Mouse (Mus musculus) c-Kit-positive CD71-positive TER-119-negative erythroid progenitor cells, embryonic 14.5 days (primary cell): ENCODE measurements around the gene Dock9.
"Not testable (repeated sequence)": the region's sequence is repeated elsewhere in the genome, so short reads cannot be mapped to it uniquely, and the experiment has no call there.

Experiments
- DNase-seq: peaks from one replicate; pipeline ENCODE4 v3.0.0-alpha.2; 2013; ENCODE audit warnings: low read depth

Dock9 gene

DNA sequence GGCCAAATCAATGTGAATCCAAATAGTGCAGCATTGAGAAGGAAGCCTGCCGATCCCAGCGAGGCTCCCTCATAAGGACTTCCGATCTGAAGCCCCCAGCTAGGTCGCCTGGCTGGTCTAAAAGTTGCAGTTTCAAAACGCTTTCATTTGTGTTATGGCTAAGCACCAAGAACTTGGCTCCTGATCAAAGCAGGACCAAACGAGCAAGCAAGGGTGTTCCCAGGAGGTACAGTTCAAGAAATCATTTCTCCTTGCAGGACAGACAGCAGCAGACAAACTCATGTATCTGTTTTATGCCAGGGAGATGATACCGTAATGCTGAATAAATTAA is 99.1 kb downstream of the Dock9 start:
- no peak for DNase-seq

- no peak for DNase-seq
Measured at GRCm38 (mm10) chr14:121697709-121698619, 99.7 kb downstream of the Dock9 start.

GRCm38 (mm10) chr14:121697143-121697680 is 100.4 kb downstream of the Dock9 start:
- DNase-seq: no peak

GRCm38 (mm10) chr14:121696429-121697118 is 101.1 kb downstream of the Dock9 start:
- DNase-seq: no peak

DNA sequence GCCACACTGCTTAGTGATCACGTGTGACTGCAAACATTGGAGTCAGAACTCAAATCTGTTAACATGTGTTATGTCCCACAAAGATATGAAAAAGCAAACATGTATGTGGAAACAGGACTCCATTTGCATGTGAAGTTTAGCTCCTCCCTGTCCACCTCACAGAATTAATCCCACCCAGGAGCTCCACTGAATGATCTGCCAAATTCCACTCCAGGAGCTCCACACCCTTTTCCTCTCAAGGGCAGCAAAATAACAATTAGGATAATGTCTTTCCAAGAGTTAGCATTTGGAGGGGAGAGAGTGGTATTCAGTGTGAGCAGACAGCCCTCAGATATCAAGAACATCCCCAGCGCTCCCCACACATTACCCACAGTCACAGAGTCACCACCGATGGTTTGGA is 102.9 kb downstream of the Dock9 start:
- DNase-seq: no peak

DNA sequence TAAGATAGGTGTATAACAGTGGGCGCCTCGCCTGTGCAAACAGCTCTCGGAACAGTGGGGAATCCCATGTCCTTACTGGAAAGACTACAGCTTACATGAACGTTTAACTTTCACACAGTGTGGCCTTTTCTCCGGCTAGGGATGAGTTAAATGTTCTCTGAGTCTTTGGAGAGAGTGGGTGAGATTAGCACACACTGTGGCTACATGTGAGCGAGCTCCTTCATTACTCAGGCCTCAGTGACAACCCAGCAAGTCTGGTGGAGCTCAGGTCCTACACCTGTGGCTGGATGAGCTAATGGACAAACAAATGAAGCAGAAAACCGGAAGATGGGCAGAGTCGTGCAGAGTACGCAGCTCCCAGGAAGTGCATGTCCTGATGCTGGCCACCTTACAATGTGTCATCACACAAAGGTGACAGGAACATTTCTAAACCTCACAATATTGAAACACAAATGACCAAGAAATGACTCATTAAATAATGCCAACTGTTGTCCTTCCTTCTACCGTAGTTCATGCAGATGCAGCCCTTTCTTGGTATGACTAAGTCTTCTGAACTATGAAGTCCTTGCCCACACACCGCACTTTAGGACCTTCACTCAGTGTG is 103.5 kb downstream of the Dock9 start:
- no peak for DNase-seq

GRCm38 (mm10) chr14:121689649-121690048 is 108.0 kb downstream of the Dock9 start:
- DNase-seq: not testable (repeated sequence)

DNA sequence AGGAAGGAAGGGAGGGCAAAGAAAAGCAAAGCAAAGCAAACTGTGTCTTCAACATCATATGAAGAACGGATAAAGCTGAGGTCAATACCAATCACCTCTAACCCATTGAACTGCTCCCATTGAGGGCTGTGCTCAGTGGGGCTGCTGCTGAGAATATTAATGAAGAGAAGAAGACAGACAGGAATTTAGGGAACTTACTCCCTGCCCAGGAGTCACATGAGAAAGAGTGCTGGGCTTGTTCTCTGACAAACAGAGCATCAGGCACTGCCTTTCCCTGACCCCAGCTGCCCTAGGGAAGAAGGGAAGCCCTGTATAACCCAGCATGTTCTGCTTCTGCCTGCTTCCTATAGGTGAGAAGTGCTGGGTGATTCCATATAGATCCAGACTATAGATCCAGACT is 109.5 kb downstream of the Dock9 start:
- no peak for DNase-seq

- no peak for DNase-seq
Measured at GRCm38 (mm10) chr14:121687274-121687673, 110.4 kb downstream of the Dock9 start.

GRCm38 (mm10) chr14:121678913-121679312 is 118.7 kb downstream of the Dock9 start:
- DNase-seq: no peak

GRCm38 (mm10) chr14:121678445-121678844 is 119.2 kb downstream of the Dock9 start:
- DNase-seq: no peak

DNA sequence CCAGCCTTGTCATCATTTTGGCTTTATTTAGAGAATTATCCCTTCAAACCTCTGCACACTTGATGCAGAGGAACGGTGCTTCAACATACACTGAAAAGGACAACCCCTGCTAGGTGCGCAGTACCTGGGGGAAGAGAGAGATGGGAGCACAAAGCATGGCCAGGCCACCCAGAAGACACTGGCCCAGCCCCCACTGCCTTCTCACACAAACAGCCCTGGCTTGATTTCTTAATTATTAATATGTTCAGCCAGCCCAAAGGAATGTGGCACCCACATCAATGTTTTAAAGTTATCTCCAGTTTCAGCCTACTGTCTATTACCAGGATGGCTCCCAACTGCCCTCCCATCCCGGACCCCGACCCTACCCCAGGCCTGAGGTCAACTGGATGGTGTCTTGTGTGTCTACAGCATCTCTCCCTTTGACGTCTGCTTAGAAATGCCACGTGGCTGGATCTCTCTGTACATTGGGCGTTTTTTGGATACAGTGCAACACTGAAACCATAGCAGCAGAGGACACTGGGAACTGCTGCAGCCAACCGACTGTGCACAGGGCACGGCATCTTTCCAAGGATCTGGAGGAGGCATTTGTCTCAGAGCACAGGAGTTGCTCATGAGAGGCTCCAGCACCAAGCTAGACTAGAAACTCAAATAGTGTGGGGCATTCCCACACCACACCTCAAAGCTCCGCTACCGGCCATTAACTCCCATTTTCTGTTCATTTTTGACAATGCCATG is 120.9 kb downstream of the Dock9 start:
- no peak for DNase-seq

- no peak for DNase-seq
Measured at GRCm38 (mm10) chr14:121676121-121676591, 121.5 kb downstream of the Dock9 start.

GRCm38 (mm10) chr14:121675579-121675978 is 122.1 kb downstream of the Dock9 start:
- DNase-seq: no peak

DNA sequence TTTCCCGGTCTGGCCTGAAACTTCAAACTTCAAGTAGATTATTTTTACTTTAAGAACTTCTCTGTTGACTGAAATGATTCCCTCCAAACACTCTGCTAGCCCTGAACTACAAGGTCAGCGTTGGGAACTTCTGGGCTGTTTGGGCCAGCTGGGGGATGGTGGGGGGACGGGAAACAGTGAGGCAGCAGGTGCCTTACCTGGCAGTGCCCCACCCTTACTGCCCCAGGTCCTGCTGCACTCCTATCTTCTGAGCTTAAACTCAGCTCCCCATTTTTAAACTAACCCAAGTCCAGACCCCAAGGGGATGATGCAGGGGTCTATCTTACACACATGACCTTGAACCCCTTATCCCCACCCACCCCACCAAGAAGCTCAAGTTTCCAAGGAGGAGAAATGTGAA is 122.5 kb downstream of the Dock9 start:
- no peak for DNase-seq

DNA sequence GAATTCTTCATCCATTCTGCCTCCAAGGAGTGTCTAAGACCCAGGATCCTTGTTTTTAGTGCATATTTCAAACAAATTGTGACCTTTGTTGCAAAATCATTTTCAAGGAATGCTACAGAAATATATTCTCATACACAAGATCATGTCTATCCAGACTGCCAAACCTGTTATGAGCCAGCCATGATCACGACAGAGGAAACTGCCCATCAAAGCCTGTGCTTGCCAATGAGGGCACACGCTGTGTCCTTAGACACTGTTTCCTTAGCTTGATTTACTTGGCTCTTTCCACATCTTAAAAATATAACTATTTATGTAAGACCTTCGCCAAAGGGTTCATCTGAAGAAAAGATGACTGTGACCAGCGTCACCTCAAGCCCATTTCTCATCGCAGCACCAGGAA is 127.6 kb downstream of the Dock9 start:
- no peak for DNase-seq

GRCm38 (mm10) chr14:121666641-121667274 is 130.9 kb downstream of the Dock9 start:
- DNase-seq: no peak

GRCm38 (mm10) chr14:121665693-121666273 is 131.9 kb downstream of the Dock9 start:
- DNase-seq: no peak

DNA sequence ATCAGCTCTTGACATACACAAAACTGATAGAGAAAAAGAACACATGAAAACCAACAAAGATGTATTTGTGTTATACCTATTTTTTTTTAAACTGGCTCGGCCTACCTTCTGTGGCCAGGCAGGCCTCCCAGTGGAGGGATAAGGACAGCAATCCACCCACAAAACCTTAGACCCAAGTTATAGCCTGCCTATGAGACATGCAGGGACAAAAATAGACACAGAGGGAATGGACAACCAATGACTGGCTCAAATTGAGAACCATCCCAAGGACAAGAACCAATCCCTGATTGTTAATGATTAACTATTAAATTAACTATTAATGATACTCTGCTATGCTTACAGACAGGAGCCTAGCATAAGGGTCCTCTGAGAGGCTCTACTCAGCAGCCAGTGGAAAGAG is 133.7 kb downstream of the Dock9 start:
- DNase-seq: no peak

DNA sequence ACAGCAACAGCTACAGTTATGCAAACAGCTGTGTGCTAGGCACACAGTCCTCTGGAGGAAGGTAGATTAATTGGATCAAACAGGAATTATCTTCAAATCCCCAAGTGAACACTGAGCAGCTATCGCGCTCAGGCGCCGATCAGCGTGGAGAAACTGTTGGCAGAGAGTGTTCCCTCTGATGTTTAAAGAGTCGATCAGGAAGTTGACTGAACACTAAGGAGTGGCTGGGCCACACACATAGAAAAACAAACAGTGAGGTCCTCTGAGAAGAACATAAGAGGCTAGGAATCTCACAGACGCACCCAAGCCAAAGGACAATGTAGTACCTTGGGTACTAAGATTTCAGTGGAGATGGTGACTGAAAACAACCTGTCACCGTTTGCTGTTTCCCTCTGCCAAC is 136.7 kb downstream of the Dock9 start:
- DNase-seq: no peak
